Mouse (Mus musculus): Measurements from ENCODE around the gene Cptp. TPM values are rescaled to one million over a fixed set of nuclear protein-coding genes. Genes with fewer than 3 reads are reported as not detected.

Gene Cptp
- polyA plus RNA-seq, 2 experiments: 5.6 to 7.6 TPM

- WGBS (ENCODE audit: insufficient replicate concordance): 81% methylated on average over 13 of the region's 13 CpGs
- H3K4me3 ChIP-seq (ENCODE audit: insufficient read depth in 1 of 2, low read depth in 2 of 2, low read length in 2 of 2): no peak overlapping the region
- H3K9me3 ChIP-seq (ENCODE audit: control insufficient read depth, low read length): no peaks in the 10 kb centered on the region
- no peaks in the 10 kb centered on the region for H3K27me3 ChIP-seq (ENCODE audit: control insufficient read depth, insufficient read depth, low read length)
- H3K4me1 ChIP-seq (replicated peaks; ENCODE audit: control insufficient read depth in 2 of 2, insufficient read depth in 2 of 2, low read length in 1 of 2): no peaks in the 10 kb centered on the region
- no peak overlapping the region for H3K9ac ChIP-seq (replicated peaks)
- no peak overlapping the region for H3K27ac ChIP-seq
- DNase-seq (ENCODE audit: low read depth in 3 of 3, low spot score in 3 of 3): no peak
- no peak for TF ChIP-seq EP300 (IDR thresholded peaks at IDR 0.05; ENCODE audit: low read depth)
- TF ChIP-seq CTCF (IDR thresholded peaks at IDR 0.05; ENCODE audit: low read depth): no peak
- H3K36me3 ChIP-seq (replicated peaks; ENCODE audit: control insufficient read depth, insufficient read depth, low read depth): peaks cover 16% of the 10 kb centered on the region
- no peak for ATAC-seq (ENCODE audit: insufficient read depth)
- H3K4me2 ChIP-seq (ENCODE audit: low read depth): no peak overlapping the region
Measured at GRCm38 (mm10) chr4:155905634-155906033, 36.4 kb upstream of the Cptp start.

GRCm38 (mm10) chr4:155904318-155905102 lies 35.3 kb upstream of the Cptp start:
- Histone ChIP-seq H3K4me1 (replicated peaks; ENCODE audit: control insufficient read depth in 2 of 2, insufficient read depth in 2 of 2, low read length in 1 of 2) (no peaks in the 10 kb centered on the region), H3K27ac (no peak overlapping the region), H3K27me3 (ENCODE audit: control insufficient read depth, insufficient read depth, low read length) (no peaks in the 10 kb centered on the region), H3K36me3 (replicated peaks; ENCODE audit: control insufficient read depth, insufficient read depth, low read depth) (peaks cover 16% of the 10 kb centered on the region), H3K4me3 (ENCODE audit: insufficient read depth in 1 of 2, low read depth in 2 of 2, low read length in 2 of 2) (no peak overlapping the region), H3K9me3 (ENCODE audit: control insufficient read depth, low read length) (no peaks in the 10 kb centered on the region), H3K4me2 (ENCODE audit: low read depth) (no peak overlapping the region), H3K9ac (replicated peaks) (no peak overlapping the region)
- ATAC-seq (ENCODE audit: insufficient read depth) (no peak), DNase-seq (ENCODE audit: low read depth in 3 of 3, low spot score in 3 of 3) (no peak)
- 82% methylated on average over 13 of the region's 13 CpGs for WGBS (ENCODE audit: insufficient replicate concordance)
- TF ChIP-seq CTCF (IDR thresholded peaks at IDR 0.05; ENCODE audit: low read depth) (peak; percentile 70), EP300 (IDR thresholded peaks at IDR 0.05; ENCODE audit: low read depth) (no peak)

GRCm38 (mm10) chr4:155903246-155903645 lies 34.0 kb upstream of the Cptp start:
- H3K9ac ChIP-seq (replicated peaks): no peak overlapping the region
- TF ChIP-seq CTCF (IDR thresholded peaks at IDR 0.05; ENCODE audit: low read depth) (no peak), EP300 (IDR thresholded peaks at IDR 0.05; ENCODE audit: low read depth) (no peak)
- H3K36me3 ChIP-seq (replicated peaks; ENCODE audit: control insufficient read depth, insufficient read depth, low read depth): peaks cover 16% of the 10 kb centered on the region
- no peaks in the 10 kb centered on the region for H3K4me1 ChIP-seq (replicated peaks; ENCODE audit: control insufficient read depth in 2 of 2, insufficient read depth in 2 of 2, low read length in 1 of 2)
- H3K4me3 ChIP-seq (ENCODE audit: insufficient read depth in 1 of 2, low read depth in 2 of 2, low read length in 2 of 2): no peak overlapping the region
- WGBS (ENCODE audit: insufficient replicate concordance): 93% methylated on average over 13 of the region's 13 CpGs
- H3K27me3 ChIP-seq (ENCODE audit: control insufficient read depth, insufficient read depth, low read length): no peaks in the 10 kb centered on the region
- H3K4me2 ChIP-seq (ENCODE audit: low read depth): no peak overlapping the region
- H3K27ac ChIP-seq: no peak overlapping the region
- ATAC-seq (ENCODE audit: insufficient read depth) (no peak), DNase-seq (ENCODE audit: low read depth in 3 of 3, low spot score in 3 of 3) (no peak)
- no peaks in the 10 kb centered on the region for H3K9me3 ChIP-seq (ENCODE audit: control insufficient read depth, low read length)

GRCm38 (mm10) chr4:155901205-155901604 lies 32.0 kb upstream of the Cptp start:
- WGBS (ENCODE audit: insufficient replicate concordance): 66% methylated on average over 3 of the region's 3 CpGs
- TF ChIP-seq EP300 (IDR thresholded peaks at IDR 0.05; ENCODE audit: low read depth) (no peak), CTCF (IDR thresholded peaks at IDR 0.05; ENCODE audit: low read depth) (no peak)
- Histone ChIP-seq H3K9me3 (ENCODE audit: control insufficient read depth, low read length) (no peaks in the 10 kb centered on the region), H3K36me3 (replicated peaks; ENCODE audit: control insufficient read depth, insufficient read depth, low read depth) (peaks cover 22% of the 10 kb centered on the region), H3K4me3 (ENCODE audit: insufficient read depth in 1 of 2, low read depth in 2 of 2, low read length in 2 of 2) (no peak overlapping the region), H3K9ac (replicated peaks) (no peak overlapping the region), H3K27me3 (ENCODE audit: control insufficient read depth, insufficient read depth, low read length) (no peaks in the 10 kb centered on the region), H3K4me2 (ENCODE audit: low read depth) (no peak overlapping the region), H3K27ac (no peak overlapping the region), H3K4me1 (replicated peaks; ENCODE audit: control insufficient read depth in 2 of 2, insufficient read depth in 2 of 2, low read length in 1 of 2) (no peaks in the 10 kb centered on the region)
- no peak for DNase-seq (ENCODE audit: low read depth in 3 of 3, low spot score in 3 of 3)
- ATAC-seq (ENCODE audit: insufficient read depth): no peak

- Histone ChIP-seq H3K27ac (no peak overlapping the region), H3K9ac (replicated peaks) (no peak overlapping the region), H3K4me1 (replicated peaks; ENCODE audit: control insufficient read depth in 2 of 2, insufficient read depth in 2 of 2, low read length in 1 of 2) (peaks cover 6 to 13% of the 10 kb centered on the region in 2 experiments), H3K4me3 (ENCODE audit: insufficient read depth in 1 of 2, low read depth in 2 of 2, low read length in 2 of 2) (no peak overlapping the region), H3K9me3 (ENCODE audit: control insufficient read depth, low read length) (no peaks in the 10 kb centered on the region), H3K4me2 (ENCODE audit: low read depth) (no peak overlapping the region), H3K27me3 (ENCODE audit: control insufficient read depth, insufficient read depth, low read length) (no peaks in the 10 kb centered on the region), H3K36me3 (replicated peaks; ENCODE audit: control insufficient read depth, insufficient read depth, low read depth) (peaks cover 22% of the 10 kb centered on the region)
- WGBS (ENCODE audit: insufficient replicate concordance): 90% methylated on average over 7 of the region's 7 CpGs
- DNase-seq (ENCODE audit: low read depth in 3 of 3, low spot score in 3 of 3): no peak
- TF ChIP-seq EP300 (IDR thresholded peaks at IDR 0.05; ENCODE audit: low read depth) (no peak), CTCF (IDR thresholded peaks at IDR 0.05; ENCODE audit: low read depth) (no peak)
- ATAC-seq (ENCODE audit: insufficient read depth): no peak
Measured at GRCm38 (mm10) chr4:155899355-155899754, 30.1 kb upstream of the Cptp start.
